Mouse (Mus musculus) monocyte, adult 5-6 weeks (primary cell): ENCODE results near the gene Fosb. TPM values are rescaled to one million over a fixed set of nuclear protein-coding genes. Genes with fewer than 3 reads are reported as not detected.
A peak's percentile ranks its signal among the peaks of the same experiment; 100 is the strongest.

ENCODE experiments used
- ATAC-seq: fragments of 153-309, 156-312 bp; replicated peaks from 2 replicates; pipeline ENCODE4 v1.8.0; 2017; ENCODE audit warnings: mild to moderate bottlenecking; ENCODE audit not compliant: low TSS enrichment, insufficient number of reproducible peaks, severe bottlenecking, poor library complexity, low FRiP score
- total RNA-seq: library from RNA; stranded (forward); fragments of 200-1000, 200-491, 200-594 nt; gene quantifications from 3 replicates; pipeline ENCODE4 v1.2.3, GENCODE M21; 2017

The Fosb gene
- total RNA-seq, 1 experiment from 2014 or later: 36.9 TPM

- peak; percentile 41; the same call in 1 of the 2 replicates for ATAC-seq
Measured at GRCm38 (mm10) chr7:19335583-19335982, 25.7 kb upstream of the Fosb start.

- ATAC-seq: peak; percentile 83
Measured at GRCm38 (mm10) chr7:19332709-19333352, 23.0 kb upstream of the Fosb start.

GRCm38 (mm10) chr7:19331910-19332309, 22.1 kb upstream of the Fosb start:
- no peak for ATAC-seq

- no peak for ATAC-seq
Measured at GRCm38 (mm10) chr7:19328425-19328824, 18.6 kb upstream of the Fosb start.

GRCm38 (mm10) chr7:19327782-19328181, 17.9 kb upstream of the Fosb start:
- ATAC-seq: no peak

- ATAC-seq: peak; percentile 44
Measured at GRCm38 (mm10) chr7:19327128-19327527, 17.3 kb upstream of the Fosb start.

- ATAC-seq: no peak
Measured at GRCm38 (mm10) chr7:19326359-19326758, 16.5 kb upstream of the Fosb start.

GRCm38 (mm10) chr7:19325262-19326199, 15.7 kb upstream of the Fosb start:
- ATAC-seq: peak; percentile 75

- ATAC-seq: no peak
Measured at GRCm38 (mm10) chr7:19324221-19324620, 14.4 kb upstream of the Fosb start.

GRCm38 (mm10) chr7:19322489-19322888, 12.6 kb upstream of the Fosb start:
- no peak for ATAC-seq

GRCm38 (mm10) chr7:19321464-19321863, 11.6 kb upstream of the Fosb start:
- peak; percentile 47 for ATAC-seq

- no peak for ATAC-seq
Measured at GRCm38 (mm10) chr7:19320637-19321036, 10.8 kb upstream of the Fosb start.

GRCm38 (mm10) chr7:19319906-19320305, 10.1 kb upstream of the Fosb start:
- peak; percentile 60 for ATAC-seq

- ATAC-seq: no peak
Measured at GRCm38 (mm10) chr7:19319458-19319857, 9.6 kb upstream of the Fosb start.

GRCm38 (mm10) chr7:19318676-19319075, 8.8 kb upstream of the Fosb start:
- no peak for ATAC-seq

- no peak for ATAC-seq
Measured at GRCm38 (mm10) chr7:19318201-19318600, 8.3 kb upstream of the Fosb start.

GRCm38 (mm10) chr7:19316451-19317161, 6.8 kb upstream of the Fosb start:
- ATAC-seq: peak; percentile 77

GRCm38 (mm10) chr7:19314033-19314432, 4.2 kb upstream of the Fosb start:
- ATAC-seq: no peak

- ATAC-seq: no peak
Measured at GRCm38 (mm10) chr7:19311991-19312390, 2.1 kb upstream of the Fosb start.
